Comparison of ENCODE assay signal across 8 mouse cellular contexts in genomic region chr16:8738542-8739514, GRCm38 (mm10). TPM values are rescaled to one million over a fixed set of nuclear protein-coding genes. Genes with fewer than 3 reads are reported as not detected.
A peak's percentile ranks its signal among the peaks of the same experiment; 100 is the strongest.
DNase-seq lines count a peak whose midpoint lies in the region; ATAC-seq and TF ChIP-seq lines count a peak whose summit lies in the region.

No protein-coding gene starts in this region.

- ATAC-seq in forebrain, embryonic 13.5 days: peak; percentile 94
- ATAC-seq in liver, postnatal 0 days: peak; percentile 95
- ATAC-seq in neural tube, embryonic 13.5 days (ENCODE audit: low read depth): peak; percentile 93

- H3K27me3 ChIP-seq in CH12.LX (replicated peaks): peaks cover 1% of the 10 kb centered on the region
- no peaks in the 10 kb centered on the region for H3K27me3 ChIP-seq in forebrain, embryonic 13.5 days
- H3K27me3 ChIP-seq in liver, postnatal 0 days (ENCODE audit: insufficient read depth, low read length): no peaks in the 10 kb centered on the region
- H3K27me3 ChIP-seq in neural tube, embryonic 13.5 days: no peaks in the 10 kb centered on the region

- dilution Hi-C loops in CH12.LX (cut with MboI; ENCODE audit: extremely low pct_ligation_motif_present, extremely low pct_unique_long_range_greater_than_20kb, low sequenced_read_pairs): no loop called here

- H3K79me2 ChIP-seq in CH12.LX (replicated peaks; ENCODE audit: control insufficient read depth, extremely low read depth, insufficient read depth, poor library complexity, severe bottlenecking): peaks cover 47% of the 10 kb centered on the region

- peak; percentile 83 for DNase-seq in CH12.LX (ENCODE audit: extremely low read depth)
- DNase-seq in c-Kit-positive CD71-positive TER-119-positive erythroid progenitor cells, embryonic 14.5 days (ENCODE audit: low spot score): peak; percentile 84
- peak; percentile 92 to 94 for DNase-seq in heart, postnatal 10 days
- peak; percentile 94 to 96 for DNase-seq in kidney, postnatal 4 days
- peak; percentile 94 for DNase-seq in liver, postnatal 0 days
- DNase-seq in telencephalon, adult 2 months (ENCODE audit: low read depth, low spot score): peak; percentile 62

- peak; percentile 79 for TF ChIP-seq POLR2A in CH12.LX (IDR thresholded peaks at IDR 0.05; ENCODE audit: low read depth, low read length)

- no peaks in the 10 kb centered on the region for H3K9me3 ChIP-seq in CH12.LX (replicated peaks; ENCODE audit: low read length)
- no peaks in the 10 kb centered on the region for H3K9me3 ChIP-seq in forebrain, embryonic 13.5 days (replicated peaks)
- H3K9me3 ChIP-seq in liver, postnatal 0 days (ENCODE audit: low read length): no peaks in the 10 kb centered on the region
- no peaks in the 10 kb centered on the region for H3K9me3 ChIP-seq in neural tube, embryonic 13.5 days

- no peak for TF ChIP-seq RAD21 in CH12.LX (IDR thresholded peaks at IDR 0.05; ENCODE audit: low read depth, low read length)

- no peak for TF ChIP-seq EP300 in CH12.LX (IDR thresholded peaks at IDR 0.05; ENCODE audit: low read length)
- TF ChIP-seq EP300 in liver, postnatal 0 days (IDR thresholded peaks at IDR 0.05; ENCODE audit: low read depth): no peak

- in situ Hi-C loops in CH12.LX (cut with MboI; ENCODE audit: low pct_ligation_motif_present, low pct_unique_long_range_greater_than_20kb, low sequenced_read_pairs): no loop called here

- peaks cover 14 to 40% of the 10 kb centered on the region in 2 experiments for H3K4me1 ChIP-seq in CH12.LX (ENCODE audit: control insufficient read depth in 1 of 2, insufficient read depth in 2 of 2)
- H3K4me1 ChIP-seq in forebrain, embryonic 13.5 days: peaks cover 35% of the 10 kb centered on the region
- H3K4me1 ChIP-seq in liver, postnatal 0 days (ENCODE audit: insufficient read depth): peaks cover 43% of the 10 kb centered on the region
- peaks cover 40% of the 10 kb centered on the region for H3K4me1 ChIP-seq in neural tube, embryonic 13.5 days (replicated peaks)

- no peak for TF ChIP-seq CTCF in CH12.LX (conservative IDR thresholded peaks at IDR 0.05 in 1 of 2, IDR thresholded peaks at IDR 0.05 in 1 of 2; ENCODE audit: low read depth in 2 of 2, low read length in 2 of 2)
- TF ChIP-seq CTCF in liver, postnatal 0 days (IDR thresholded peaks at IDR 0.05; ENCODE audit: low read depth): no peak

- peak overlapping the region; percentile 99 for H3K9ac ChIP-seq in CH12.LX (ENCODE audit: insufficient read depth, low read depth)
- peak overlapping the region; percentile 97 for H3K9ac ChIP-seq in forebrain, embryonic 13.5 days
- H3K9ac ChIP-seq in liver, postnatal 0 days (replicated peaks): peak overlapping the region; percentile 99
- peak overlapping the region; percentile 98 for H3K9ac ChIP-seq in neural tube, embryonic 13.5 days

- intact Hi-C loops in heart, postnatal 10 days (cut with DNase I): loop anchor here (5.0 kb wide), 2 partner anchors 93 to 97 kb away; partner anchors contain the start of gene 1810013L24Rik

- H3K4me3 ChIP-seq in CH12.LX (replicated peaks in 1 of 3; ENCODE audit: low read depth in 2 of 3, low read length in 2 of 3, poor library complexity in 1 of 3): peak overlapping the region; percentile 50 to 85 (median 70)
- peak overlapping the region; percentile 98 for H3K4me3 ChIP-seq in forebrain, embryonic 13.5 days
- peak overlapping the region; percentile 65 for H3K4me3 ChIP-seq in liver, postnatal 0 days (ENCODE audit: low read depth, low read length)
- peak overlapping the region; percentile 100 for H3K4me3 ChIP-seq in neural tube, embryonic 13.5 days

- 2% methylated on average over 64 of the region's 126 CpGs for WGBS in forebrain, embryonic 13.5 days
- 2% methylated on average over 56 of the region's 126 CpGs for WGBS in liver, postnatal 0 days (ENCODE audit: insufficient replicate concordance)
- 2% methylated on average over 75 of the region's 126 CpGs for WGBS in neural tube, embryonic 13.5 days

- H3K4me2 ChIP-seq in CH12.LX (ENCODE audit: insufficient read depth, low read depth, poor library complexity, severe bottlenecking): peak overlapping the region; percentile 71
- H3K4me2 ChIP-seq in forebrain, embryonic 13.5 days: peak overlapping the region; percentile 69
- peak overlapping the region; percentile 92 for H3K4me2 ChIP-seq in liver, postnatal 0 days (ENCODE audit: low read depth, low read length)
- H3K4me2 ChIP-seq in neural tube, embryonic 13.5 days: peak overlapping the region; percentile 61

- H3K27ac ChIP-seq in CH12.LX (ENCODE audit: insufficient read depth, low read depth): peak overlapping the region; percentile 26; the same call in 1 of the 2 replicates
- H3K27ac ChIP-seq in forebrain, embryonic 13.5 days: peak overlapping the region; percentile 95
- H3K27ac ChIP-seq in liver, postnatal 0 days (ENCODE audit: low read depth): peak overlapping the region; percentile 99
- peak overlapping the region; percentile 97 for H3K27ac ChIP-seq in neural tube, embryonic 13.5 days (replicated peaks)

- peaks cover 2 to 17% of the 10 kb centered on the region in 2 experiments for H3K36me3 ChIP-seq in CH12.LX (replicated peaks in 1 of 2; ENCODE audit: control insufficient read depth in 1 of 2, insufficient read depth in 1 of 2, low read length in 1 of 2)
- H3K36me3 ChIP-seq in forebrain, embryonic 13.5 days (ENCODE audit: poor library complexity, severe bottlenecking): no peaks in the 10 kb centered on the region
- H3K36me3 ChIP-seq in liver, postnatal 0 days (replicated peaks; ENCODE audit: insufficient read depth, low read length): peaks cover 7% of the 10 kb centered on the region; the same call in 1 of the 2 replicates
- no peaks in the 10 kb centered on the region for H3K36me3 ChIP-seq in neural tube, embryonic 13.5 days

TF ChIP-seq in CH12.LX, 34 proteins besides CTCF, POLR2A, EP300 and RAD21 (continues in another document):
- no peak for TF ChIP-seq ETS1 (conservative IDR thresholded peaks at IDR 0.05; ENCODE audit: low read depth, low read length)
- TF ChIP-seq HCFC1 (IDR thresholded peaks at IDR 0.05; ENCODE audit: low read depth, low read length): peak; percentile 56; the same call in 1 of the 2 replicates
- no peak for TF ChIP-seq JUND (conservative IDR thresholded peaks at IDR 0.05; ENCODE audit: low read depth, low read length)
- no peak for TF ChIP-seq ZKSCAN1 (IDR thresholded peaks at IDR 0.05; ENCODE audit: borderline replicate concordance, low read depth, low read length)
- TF ChIP-seq E2F4 (IDR thresholded peaks at IDR 0.05; ENCODE audit: insufficient replicate concordance, low read depth, low read length): no peak
- peak; percentile 73 for TF ChIP-seq TCF12 (IDR thresholded peaks at IDR 0.05; ENCODE audit: low read depth, low read length)
- TF ChIP-seq NRF1 (IDR thresholded peaks at IDR 0.05; ENCODE audit: low read depth, low read length): peak; percentile 58
- no peak for TF ChIP-seq BHLHE40 (IDR thresholded peaks at IDR 0.05; ENCODE audit: low read depth, low read length)
- no peak for TF ChIP-seq USF2 (conservative IDR thresholded peaks at IDR 0.05; ENCODE audit: low read depth, low read length)
- peak; percentile 82; the same call in 1 of the 2 replicates for TF ChIP-seq MAZ (IDR thresholded peaks at IDR 0.05; ENCODE audit: low read depth, low read length)
- no peak for TF ChIP-seq MAFK (IDR thresholded peaks at IDR 0.05; ENCODE audit: insufficient replicate concordance, low read length)
- no peak for TF ChIP-seq POLR2AphosphoS2 (IDR thresholded peaks at IDR 0.05; ENCODE audit: low read depth, low read length)
- 0 out of 2 replicates have a peak, but pooled peaks have one; percentile 34 for TF ChIP-seq KAT2A (IDR thresholded peaks at IDR 0.05; ENCODE audit: insufficient replicate concordance, low read length)
- no peak for TF ChIP-seq JUN (IDR thresholded peaks at IDR 0.05; ENCODE audit: insufficient read depth, low read depth, low read length)
- peak; percentile 72 for TF ChIP-seq UBTF (IDR thresholded peaks at IDR 0.05; ENCODE audit: low read depth, low read length)
- no peak for TF ChIP-seq RCOR1 (conservative IDR thresholded peaks at IDR 0.05; ENCODE audit: low read depth, low read length)
- no peak for TF ChIP-seq SMC3 (IDR thresholded peaks at IDR 0.05; ENCODE audit: low read depth, low read length)
- peak; percentile 24; the same call in 1 of the 2 replicates for TF ChIP-seq IRF4 (IDR thresholded peaks at IDR 0.05; ENCODE audit: low read depth, low read length)
- TF ChIP-seq ELF1 (IDR thresholded peaks at IDR 0.05; ENCODE audit: low read depth, low read length): peak; percentile 64
- 0 out of 2 replicates have a peak, but pooled peaks have one; percentile 23 for TF ChIP-seq MEF2A (IDR thresholded peaks at IDR 0.05; ENCODE audit: borderline replicate concordance, low read depth, low read length)
- no peak for TF ChIP-seq ZC3H11A (IDR thresholded peaks at IDR 0.05; ENCODE audit: low read depth, low read length)
- no peak for TF ChIP-seq MYC (IDR thresholded peaks at IDR 0.05; ENCODE audit: low read depth, low read length)
- TF ChIP-seq GABPA (IDR thresholded peaks at IDR 0.05; ENCODE audit: insufficient replicate concordance, low read depth, low read length): no peak
- TF ChIP-seq ZMIZ1 (IDR thresholded peaks at IDR 0.05; ENCODE audit: low read depth, low read length): peak; percentile 80; the same call in 1 of the 2 replicates
- TF ChIP-seq ZNF384 (IDR thresholded peaks at IDR 0.05; ENCODE audit: low read depth, low read length): no peak
- 0 out of 2 replicates have a peak, but pooled peaks have one; percentile 35 for TF ChIP-seq CHD2 (IDR thresholded peaks at IDR 0.05; ENCODE audit: low read length)
- no peak for TF ChIP-seq USF1 (IDR thresholded peaks at IDR 0.05; ENCODE audit: low read depth, low read length)

RNA-seq across cellular contexts. Expression of gene Usp7, which starts 53.3 kb away (rescaled TPM):
- total RNA-seq in CH12.LX (2012; rRNA removed): 113 and 140 TPM in 2 replicates
- total RNA-seq in CH12.LX (2014; rRNA removed): 143 and 169 TPM in 2 replicates
- 156 and 169 TPM in 2 replicates for polyA plus RNA-seq in CH12.LX (2012; ENCODE audit: insufficient read length, low read depth)
- 29.6 and 42.3 TPM in 2 replicates for polyA plus RNA-seq in forebrain, embryonic 13.5 days (2015; fragmentation: Nextera tagmentation; extraction: Ambion mirVana)
- total RNA-seq in heart, postnatal 10 days (2021): 10 to 100 TPM; 73.7 to 79.0 TPM
- 15.8 and 17.7 TPM in 2 replicates for polyA plus RNA-seq in liver, postnatal 0 days (2015; fragmentation: Nextera tagmentation; extraction: Ambion mirVana)
- 30.9 and 31.3 TPM in 2 replicates for polyA plus RNA-seq in neural tube, embryonic 13.5 days (2015; fragmentation: Nextera tagmentation; extraction: Ambion mirVana)

RNA-seq across cellular contexts. Expression of gene Gm5767, which starts 58.3 kb away (rescaled TPM):
- total RNA-seq in CH12.LX (2012; rRNA removed) (not detected in 2 replicates), CH12.LX (2014; rRNA removed) (not detected in 2 replicates)
- not detected in 2 replicates for polyA plus RNA-seq in CH12.LX (2012; ENCODE audit: insufficient read length, low read depth)
- not detected in 2 replicates for polyA plus RNA-seq in forebrain, embryonic 13.5 days (2015; fragmentation: Nextera tagmentation; extraction: Ambion mirVana)
- not detected for total RNA-seq in heart, postnatal 10 days (2021)
- polyA plus RNA-seq in liver, postnatal 0 days (2015; fragmentation: Nextera tagmentation; extraction: Ambion mirVana): 0.43 TPM in 1 of 2 replicates, not detected in the other
- not detected in 2 replicates for polyA plus RNA-seq in neural tube, embryonic 13.5 days (2015; fragmentation: Nextera tagmentation; extraction: Ambion mirVana)

Comparison
In these comparisons a context has a peak if more than half of its experiments do, and no peak if none do; other contexts are left out.
1. Peak in every context shown above with its lines: DNase-seq, ATAC-seq, H3K4me3 ChIP-seq and H3K27ac ChIP-seq.
2. H3K27ac ChIP-seq: peak in every context shown above with its lines; median percentile 99 in liver, postnatal 0 days; 97 in neural tube, embryonic 13.5 days; 95 in forebrain, embryonic 13.5 days; 26 in CH12.LX.